Mouse (Mus musculus): ENCODE data around the gene Olfr655.

Olfr655 gene

DNA sequence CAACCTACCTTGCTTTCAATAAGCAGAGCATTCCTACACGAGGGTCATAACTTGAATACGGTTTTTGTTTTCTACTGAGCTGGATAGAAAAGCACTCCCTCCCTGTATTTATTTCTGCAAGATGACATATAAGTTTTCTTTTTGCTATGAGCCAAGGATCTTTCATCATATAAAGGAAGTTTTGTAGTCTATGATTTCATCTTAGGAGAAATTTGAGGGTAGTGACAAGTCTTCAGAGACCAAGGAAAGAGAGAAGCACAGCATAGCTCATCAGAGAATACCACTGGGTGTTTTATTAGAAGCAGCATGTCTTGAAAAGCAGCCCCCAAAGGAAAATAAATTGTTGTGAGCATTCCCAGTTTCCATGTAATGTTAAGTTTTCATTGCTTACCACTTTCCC lies at the start of gene Olfr655:
TSS of gene Olfr655 (minus strand) at position 101 of the 400 bp plus-strand sequence.
- DNase-seq (ENCODE audit: low spot score in 2 of 2) = no peak

DNA sequence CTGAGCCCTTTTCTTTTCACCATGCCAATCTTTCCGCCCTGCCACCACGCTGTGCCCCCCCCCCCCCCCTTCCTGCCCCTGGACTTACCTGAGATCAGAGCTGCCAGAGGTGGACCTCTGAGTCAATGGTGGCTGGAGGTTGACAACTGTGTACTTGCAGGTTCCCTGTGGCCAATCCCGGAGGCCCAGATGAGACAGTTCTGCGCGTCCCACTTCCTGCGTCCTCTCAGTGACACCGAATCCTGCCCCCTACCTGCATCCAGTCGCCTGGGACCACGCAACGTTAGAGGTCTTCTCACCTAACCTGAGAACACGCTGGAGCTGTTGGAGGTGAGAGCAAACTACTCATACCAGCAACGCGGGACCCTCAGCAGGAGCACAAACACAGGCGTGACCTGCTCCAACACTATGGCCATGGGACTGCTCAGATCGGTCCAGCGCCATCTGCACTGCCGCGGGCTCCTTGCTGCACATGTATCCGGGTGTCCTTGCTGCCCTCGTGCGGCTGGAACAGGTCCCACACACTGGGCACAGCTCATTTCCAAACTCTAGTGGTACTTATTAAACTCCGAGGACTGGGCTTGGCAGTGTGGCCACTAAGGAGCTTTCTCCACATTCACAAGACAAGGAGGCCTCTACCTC lies 45.4 kb upstream of the Olfr655 start, which contains the start of gene Olfr658:
TSS of gene Olfr658 (minus strand) at position 465 of the 642 bp plus-strand sequence.
- DNase-seq (ENCODE audit: low spot score in 2 of 2) = peak in 1 of 2 experiments; percentile 39

DNA sequence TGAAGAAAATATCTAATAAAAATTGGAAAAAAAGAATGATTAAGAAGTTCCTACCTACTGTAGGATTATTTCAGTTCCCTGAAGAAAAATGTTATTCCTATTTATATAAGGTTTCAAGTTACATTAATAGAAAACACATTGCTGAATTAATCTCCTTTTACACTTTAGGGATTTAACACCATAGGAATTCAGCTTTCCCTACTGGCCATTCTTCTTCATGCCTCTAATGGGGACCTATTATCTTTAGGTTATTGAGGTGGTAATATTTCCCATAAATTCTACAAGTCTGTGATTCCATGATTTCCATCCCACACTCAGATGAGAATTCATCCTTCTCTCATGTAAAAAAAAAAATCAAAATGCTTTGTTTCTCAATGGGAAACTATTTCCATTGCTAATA lies 22.9 kb upstream of the Olfr655 start, which contains the start of gene Olfr657:
TSS of gene Olfr657 (plus strand) at position 301 of the 400 bp plus-strand sequence.
- DNase-seq (ENCODE audit: low spot score in 2 of 2) = no peak

- DNase-seq (ENCODE audit: low spot score in 2 of 2) = no peak
Observed at GRCm38 (mm10) chr7:104613655-104614054, 12.1 kb upstream of the Olfr655 start, which contains the start of gene Olfr656. TSS of gene Olfr656 (plus strand) at chr7:104613955.

GRCm38 (mm10) chr7:104604727-104605126 lies 3.1 kb upstream of the Olfr655 start:
- no peak for DNase-seq (ENCODE audit: low spot score in 2 of 2)

DNA sequence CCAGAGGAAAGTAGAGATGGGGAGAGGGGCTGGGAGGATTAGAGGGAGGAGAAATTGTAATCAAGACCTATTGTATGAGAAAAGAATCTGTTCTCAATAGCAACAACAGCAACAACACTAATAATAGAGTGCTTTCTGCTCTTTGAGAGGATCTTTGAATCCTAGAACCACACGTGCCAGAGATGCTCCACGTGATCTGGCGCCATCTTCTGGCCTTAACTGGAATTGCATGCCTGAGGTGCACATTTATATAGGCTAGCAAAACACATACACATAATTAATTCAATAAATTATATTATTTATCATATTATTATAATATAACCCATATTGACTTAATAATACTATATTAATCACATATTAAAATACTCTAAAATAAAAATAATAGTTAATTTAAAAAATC lies 1.6 kb upstream of the Olfr655 start:
- peak; percentile 35 to 71 for DNase-seq (ENCODE audit: low spot score in 2 of 2)

- no peak for DNase-seq (ENCODE audit: low spot score in 2 of 2)
Observed at GRCm38 (mm10) chr7:104588274-104588673, 13.3 kb downstream of the Olfr655 start.

DNA sequence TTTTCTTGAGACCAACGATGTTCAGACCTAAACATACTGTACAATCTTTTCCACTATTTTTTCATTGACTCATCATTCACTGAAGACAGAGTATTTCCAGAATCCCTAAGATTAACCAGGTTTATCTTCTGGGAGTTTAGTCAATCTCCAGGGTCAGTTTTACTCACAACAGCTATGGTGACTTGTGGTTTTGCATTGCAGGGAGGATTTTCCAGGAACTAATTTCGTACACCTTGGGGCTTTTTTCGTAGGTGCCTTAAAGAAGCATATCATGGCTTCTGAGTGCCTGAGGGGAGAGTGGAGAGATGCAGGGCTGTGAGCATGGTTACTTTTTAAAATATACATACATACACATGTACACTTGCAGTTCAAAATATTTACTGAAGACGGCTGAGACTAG lies 14.9 kb downstream of the Olfr655 start, which contains the start of gene Olfr654:
TSS of gene Olfr654 (plus strand) at position 301 of the 400 bp plus-strand sequence.
- no peak for DNase-seq (ENCODE audit: low spot score in 2 of 2)

- DNase-seq (ENCODE audit: low spot score in 2 of 2) = no peak
Observed at GRCm38 (mm10) chr7:104581429-104581828, 20.1 kb downstream of the Olfr655 start.

DNA sequence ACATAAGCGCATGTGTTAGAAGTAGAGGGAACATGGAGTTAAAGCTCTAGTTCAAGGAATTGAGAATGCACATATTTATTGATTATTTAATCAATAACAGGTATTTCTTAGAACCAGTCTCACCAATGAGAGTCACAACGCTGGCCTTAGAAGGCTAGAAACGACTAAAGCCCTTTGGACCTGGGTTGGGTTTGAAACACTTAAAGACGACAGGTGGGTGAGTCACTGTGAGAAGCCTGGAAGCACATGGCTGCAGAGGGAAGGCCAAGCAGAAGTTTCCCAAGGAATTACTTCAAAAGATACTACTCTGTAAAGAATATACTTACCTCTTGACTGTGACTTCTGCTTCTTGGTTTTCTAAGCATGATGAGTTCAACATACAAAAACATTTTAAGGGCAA lies 20.7 kb downstream of the Olfr655 start:
- DNase-seq (ENCODE audit: low spot score in 2 of 2) = no peak

DNA sequence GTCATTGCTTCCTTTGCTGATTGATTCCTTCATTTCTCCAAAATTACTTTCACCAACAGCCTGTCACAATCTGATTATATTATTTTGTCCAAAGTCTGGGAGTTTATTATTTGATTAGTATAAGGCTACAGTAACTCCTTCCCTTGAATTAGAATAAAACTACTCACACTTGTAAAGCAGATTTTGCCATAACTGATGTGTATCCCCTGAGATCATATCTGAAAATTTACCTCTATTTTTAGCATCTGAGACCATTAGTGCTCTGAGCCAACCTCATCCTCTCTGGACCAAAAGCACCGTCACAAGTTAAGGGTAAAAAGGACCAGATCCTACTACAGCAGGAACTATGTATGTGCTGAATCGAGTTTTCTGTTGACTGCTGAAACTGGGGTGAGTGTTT lies 24.6 kb downstream of the Olfr655 start, which contains the start of gene Olfr653:
TSS of gene Olfr653 (plus strand) at position 301 of the 400 bp plus-strand sequence.
- no peak for DNase-seq (ENCODE audit: low spot score in 2 of 2)

GRCm38 (mm10) chr7:104560601-104561000 lies 41.0 kb downstream of the Olfr655 start, which contains the start of gene Olfr652:
TSS of gene Olfr652 (plus strand) at chr7:104560901.
- DNase-seq (ENCODE audit: low spot score in 2 of 2) = no peak

DNA sequence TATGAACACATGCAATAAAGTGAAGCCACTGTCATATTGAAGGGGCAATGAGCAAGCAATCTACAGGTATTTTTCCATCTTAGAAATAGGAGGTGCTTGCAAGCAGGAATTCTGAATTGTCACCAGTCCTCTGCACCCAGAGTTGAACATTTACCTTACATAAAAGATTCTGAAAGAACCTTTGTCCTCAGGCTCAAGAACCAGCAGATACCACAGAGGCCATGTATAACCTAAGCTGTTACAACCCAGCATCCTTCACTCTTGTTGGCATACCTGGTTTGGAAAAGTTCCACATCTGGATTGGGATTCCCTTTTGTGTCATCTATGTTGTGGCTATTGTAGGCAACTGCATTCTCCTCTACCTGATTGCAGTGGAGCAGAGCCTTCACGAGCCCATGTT lies 48.9 kb downstream of the Olfr655 start:
- DNase-seq (ENCODE audit: low spot score in 2 of 2) = no peak

GRCm38 (mm10) chr7:104549833-104550232 lies 51.7 kb downstream of the Olfr655 start, which contains the start of gene Olfr651:
TSS of gene Olfr651 (plus strand) at chr7:104550133.
- no peak for DNase-seq (ENCODE audit: low spot score in 2 of 2)

Measured in spleen, postnatal 10 days (tissue).